Comparison of ENCODE assay signal across 17 mouse cellular contexts in the genomic region with DNA sequence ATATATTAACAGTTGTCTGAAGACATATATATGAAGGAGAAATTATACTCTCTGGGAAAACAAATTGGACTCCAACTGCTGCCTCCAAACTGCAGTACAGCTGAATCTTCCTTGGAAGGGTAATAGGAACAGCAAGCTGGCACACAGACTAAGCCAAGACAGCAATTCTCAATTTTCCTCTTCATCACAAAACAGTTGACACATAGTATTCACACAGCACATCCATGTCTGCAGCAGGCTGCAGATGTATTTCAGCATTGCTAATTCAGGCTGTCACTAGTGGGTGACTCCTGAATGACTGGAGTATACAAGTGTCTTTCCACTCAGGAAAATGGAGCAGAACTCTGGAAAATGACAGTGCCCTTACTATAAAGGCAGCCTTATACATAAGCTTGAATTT.
A peak's percentile ranks its signal among the peaks of the same experiment; 100 is the strongest.
DNase-seq lines count a peak whose midpoint lies in the region; ATAC-seq and TF ChIP-seq lines count a peak whose summit lies in the region.
"Had no signal": no experiment of that assay in that cellular context is flagged by ENCODE, and none has a peak within 500 bp of the region (broad histone marks: within the 10 kb centered on the region; RNA-seq: fewer than 3 reads in every experiment).

No protein-coding gene starts in this region.

- H3K9ac ChIP-seq in CH12.LX (ENCODE audit: insufficient read depth, low read depth): no peak overlapping the region
- no peak overlapping the region for H3K9ac ChIP-seq in forebrain, postnatal 0 days
- no peak overlapping the region for H3K9ac ChIP-seq in midbrain, embryonic 13.5 days (replicated peaks)
- H3K9ac ChIP-seq: embryonic facial prominence, embryonic 15.5 days; hindbrain, embryonic 14.5 days; liver, embryonic 12.5 days had no signal

- ATAC-seq in forebrain, postnatal 0 days: peak; percentile 87
- 0 out of 2 replicates have a peak, but pooled peaks have one; percentile 34 for ATAC-seq in midbrain, embryonic 13.5 days
- no peak for ATAC-seq in CD4-positive, CD25-positive, alpha-beta regulatory T cell, adult 4 months
- ATAC-seq: activated CD4-positive, CD25-positive, alpha-beta regulatory T cell, adult 4 months; liver, embryonic 12.5 days had no signal

- H3K4me1 ChIP-seq in CH12.LX (ENCODE audit: control insufficient read depth in 1 of 2, insufficient read depth in 2 of 2): peaks cover 5 to 36% of the 10 kb centered on the region in 2 experiments; a peak in 3 of 4 replicates
- peaks cover 7% of the 10 kb centered on the region for H3K4me1 ChIP-seq in forebrain, postnatal 0 days (ENCODE audit: insufficient read depth)
- peaks cover 12% of the 10 kb centered on the region for H3K4me1 ChIP-seq in midbrain, embryonic 13.5 days (replicated peaks)
- H3K4me1 ChIP-seq: embryonic facial prominence, embryonic 15.5 days; liver, embryonic 12.5 days; megakaryocyte, embryonic 14.5 days had no signal

- no peak for TF ChIP-seq RAD21 in CH12.LX (IDR thresholded peaks at IDR 0.05; ENCODE audit: low read depth, low read length)

- no peaks in the 10 kb centered on the region for H3K79me2 ChIP-seq in CH12.LX (replicated peaks; ENCODE audit: control insufficient read depth, extremely low read depth, insufficient read depth, poor library complexity, severe bottlenecking)

- peak; percentile 3 to 41 for DNase-seq in layer of hippocampus, adult 18-20 months (ENCODE audit: low spot score in 2 of 2)
- DNase-seq in layer of hippocampus, postnatal 25 days (ENCODE audit: extremely low spot score in 1 of 2, low spot score in 1 of 2): no peak
- DNase-seq in CH12.LX (ENCODE audit: extremely low read depth): no peak
- DNase-seq in forebrain, postnatal 0 days: peak; percentile 71
- no peak for DNase-seq in thymus, postnatal 14 days
- no peak for DNase-seq in urinary bladder, adult 2 months (ENCODE audit: low spot score)
- DNase-seq: adrenal gland, postnatal 36 days; cerebellum, adult 11-12 months; heart, adult 11 months; kidney, adult 9 months had no signal

- no peak for TF ChIP-seq CTCF in CH12.LX (conservative IDR thresholded peaks at IDR 0.05 in 1 of 2, IDR thresholded peaks at IDR 0.05 in 1 of 2; ENCODE audit: low read depth in 2 of 2, low read length in 2 of 2)
- no peak for TF ChIP-seq CTCF in forebrain, postnatal 0 days (IDR thresholded peaks at IDR 0.05; ENCODE audit: low read depth)

- H3K4me3 ChIP-seq in CH12.LX (replicated peaks in 1 of 3; ENCODE audit: low read depth in 2 of 3, low read length in 2 of 3, poor library complexity in 1 of 3): no peak overlapping the region
- no peak overlapping the region for H3K4me3 ChIP-seq in forebrain, postnatal 0 days (ENCODE audit: low read depth, low read length)
- no peak overlapping the region for H3K4me3 ChIP-seq in midbrain, embryonic 13.5 days (replicated peaks)
- H3K4me3 ChIP-seq: embryonic facial prominence, embryonic 15.5 days; liver, embryonic 12.5 days; megakaryocyte, embryonic 14.5 days had no signal

- peaks cover 5% of the 10 kb centered on the region for H3K9me3 ChIP-seq in CH12.LX (replicated peaks; ENCODE audit: low read length)
- H3K9me3 ChIP-seq in forebrain, postnatal 0 days (ENCODE audit: low read length): no peaks in the 10 kb centered on the region
- H3K9me3 ChIP-seq in midbrain, embryonic 13.5 days: peaks cover 5% of the 10 kb centered on the region; the same call in 1 of the 2 replicates
- H3K9me3 ChIP-seq: embryonic facial prominence, embryonic 15.5 days; liver, embryonic 12.5 days had no signal

- no peaks in the 10 kb centered on the region for H3K27me3 ChIP-seq in CH12.LX (replicated peaks)
- no peaks in the 10 kb centered on the region for H3K27me3 ChIP-seq in forebrain, postnatal 0 days (ENCODE audit: insufficient read depth, low read length)
- H3K27me3 ChIP-seq in midbrain, embryonic 13.5 days: no peaks in the 10 kb centered on the region
- H3K27me3 ChIP-seq: embryonic facial prominence, embryonic 15.5 days; liver, embryonic 12.5 days; megakaryocyte, embryonic 14.5 days had no signal

- no peak for TF ChIP-seq EP300 in CH12.LX (IDR thresholded peaks at IDR 0.05; ENCODE audit: low read length)

- H3K4me2 ChIP-seq in CH12.LX (ENCODE audit: insufficient read depth, low read depth, poor library complexity, severe bottlenecking): 0 out of 2 replicates have a peak overlapping the region, but pooled peaks have one; percentile 16
- 0 out of 2 replicates have a peak overlapping the region, but pooled peaks have one; percentile 17 for H3K4me2 ChIP-seq in forebrain, postnatal 0 days (ENCODE audit: low read depth)
- H3K4me2 ChIP-seq in midbrain, embryonic 13.5 days (replicated peaks): no peak overlapping the region
- H3K4me2 ChIP-seq: embryonic facial prominence, embryonic 15.5 days; liver, embryonic 12.5 days had no signal

- dilution Hi-C loops in CH12.LX (cut with MboI; ENCODE audit: extremely low pct_ligation_motif_present, extremely low pct_unique_long_range_greater_than_20kb, low sequenced_read_pairs): no loop called here

- no peak for TF ChIP-seq POLR2A in CH12.LX (IDR thresholded peaks at IDR 0.05; ENCODE audit: low read depth, low read length)

- in situ Hi-C loops in CH12.LX (cut with MboI; ENCODE audit: low pct_ligation_motif_present, low pct_unique_long_range_greater_than_20kb, low sequenced_read_pairs): no loop called here

- H3K36me3 ChIP-seq in CH12.LX (replicated peaks in 1 of 2; ENCODE audit: control insufficient read depth in 1 of 2, insufficient read depth in 1 of 2, low read length in 1 of 2): no peaks in the 10 kb centered on the region
- no peaks in the 10 kb centered on the region for H3K36me3 ChIP-seq in forebrain, postnatal 0 days (ENCODE audit: insufficient read depth)
- H3K36me3 ChIP-seq in midbrain, embryonic 13.5 days: no peaks in the 10 kb centered on the region
- H3K36me3 ChIP-seq: embryonic facial prominence, embryonic 15.5 days; liver, embryonic 12.5 days had no signal

- peak overlapping the region; percentile 94 for H3K27ac ChIP-seq in CH12.LX (ENCODE audit: insufficient read depth, low read depth)
- peak overlapping the region; percentile 85 for H3K27ac ChIP-seq in forebrain, postnatal 0 days (ENCODE audit: low read depth, low read length)
- no peak overlapping the region for H3K27ac ChIP-seq in midbrain, embryonic 13.5 days
- H3K27ac ChIP-seq: embryonic facial prominence, embryonic 15.5 days; hindbrain, embryonic 14.5 days; liver, embryonic 12.5 days had no signal

TF ChIP-seq in CH12.LX, 34 proteins besides CTCF, POLR2A, EP300 and RAD21:
- no peak for TF ChIP-seq IRF4 (IDR thresholded peaks at IDR 0.05; ENCODE audit: low read depth, low read length)
- no peak for TF ChIP-seq ZKSCAN1 (IDR thresholded peaks at IDR 0.05; ENCODE audit: borderline replicate concordance, low read depth, low read length)
- no peak for TF ChIP-seq ZMIZ1 (IDR thresholded peaks at IDR 0.05; ENCODE audit: low read depth, low read length)
- no peak for TF ChIP-seq ELF1 (IDR thresholded peaks at IDR 0.05; ENCODE audit: low read depth, low read length)
- no peak for TF ChIP-seq SIN3A (IDR thresholded peaks at IDR 0.05; ENCODE audit: low read length)
- TF ChIP-seq HCFC1 (IDR thresholded peaks at IDR 0.05; ENCODE audit: low read depth, low read length): no peak
- no peak for TF ChIP-seq TBP (conservative IDR thresholded peaks at IDR 0.05; ENCODE audit: low read depth, low read length)
- no peak for TF ChIP-seq BHLHE40 (IDR thresholded peaks at IDR 0.05; ENCODE audit: low read depth, low read length)
TF ChIP-seq in CH12.LX: peak in this region for 0.

Comparison
In these comparisons a context has a peak if more than half of its experiments do, and no peak if none do; other contexts are left out.
1. DNase-seq: peak in layer of hippocampus, adult 18-20 months (2 of 2) and forebrain, postnatal 0 days (single experiment); none in layer of hippocampus, postnatal 25 days (0 of 2), CH12.LX (single experiment), thymus, postnatal 14 days (single experiment) and urinary bladder, adult 2 months (single experiment).